Mouse (Mus musculus): ENCODE results near the gene Stac3. TPM values are rescaled to one million over a fixed set of nuclear protein-coding genes. Genes with fewer than 3 reads are reported as not detected.
A peak's percentile ranks its signal among the peaks of the same experiment; 100 is the strongest.

The Stac3 gene
- polyA plus RNA-seq, 1 experiment from 2014 or later = 0.32 TPM

GRCm38 (mm10) chr10:127479131-127479530 is 22.4 kb upstream of the Stac3 start:
- Histone ChIP-seq H3K27ac (ENCODE audit: low read length) (no peak overlapping the region), H3K27me3 (replicated peaks; ENCODE audit: control insufficient read depth, insufficient read depth, low read length) (no peaks in the 10 kb centered on the region), H3K36me3 (ENCODE audit: control insufficient read depth, insufficient read depth, low read length) (peaks cover 3% of the 10 kb centered on the region), H3K9ac (ENCODE audit: low read depth, low read length) (no peak overlapping the region), H3K9me3 (ENCODE audit: control insufficient read depth, low read length) (no peaks in the 10 kb centered on the region), H3K4me1 (ENCODE audit: control insufficient read depth, insufficient read depth, low read length) (no peaks in the 10 kb centered on the region; the same call in 1 of the 2 replicates), H3K4me2 (ENCODE audit: low read depth, low read length) (no peak overlapping the region), H3K4me3 (ENCODE audit: low read length) (no peak overlapping the region)
- no peak for ATAC-seq
- WGBS = 95% methylated on average over 4 of the region's 4 CpGs

DNA sequence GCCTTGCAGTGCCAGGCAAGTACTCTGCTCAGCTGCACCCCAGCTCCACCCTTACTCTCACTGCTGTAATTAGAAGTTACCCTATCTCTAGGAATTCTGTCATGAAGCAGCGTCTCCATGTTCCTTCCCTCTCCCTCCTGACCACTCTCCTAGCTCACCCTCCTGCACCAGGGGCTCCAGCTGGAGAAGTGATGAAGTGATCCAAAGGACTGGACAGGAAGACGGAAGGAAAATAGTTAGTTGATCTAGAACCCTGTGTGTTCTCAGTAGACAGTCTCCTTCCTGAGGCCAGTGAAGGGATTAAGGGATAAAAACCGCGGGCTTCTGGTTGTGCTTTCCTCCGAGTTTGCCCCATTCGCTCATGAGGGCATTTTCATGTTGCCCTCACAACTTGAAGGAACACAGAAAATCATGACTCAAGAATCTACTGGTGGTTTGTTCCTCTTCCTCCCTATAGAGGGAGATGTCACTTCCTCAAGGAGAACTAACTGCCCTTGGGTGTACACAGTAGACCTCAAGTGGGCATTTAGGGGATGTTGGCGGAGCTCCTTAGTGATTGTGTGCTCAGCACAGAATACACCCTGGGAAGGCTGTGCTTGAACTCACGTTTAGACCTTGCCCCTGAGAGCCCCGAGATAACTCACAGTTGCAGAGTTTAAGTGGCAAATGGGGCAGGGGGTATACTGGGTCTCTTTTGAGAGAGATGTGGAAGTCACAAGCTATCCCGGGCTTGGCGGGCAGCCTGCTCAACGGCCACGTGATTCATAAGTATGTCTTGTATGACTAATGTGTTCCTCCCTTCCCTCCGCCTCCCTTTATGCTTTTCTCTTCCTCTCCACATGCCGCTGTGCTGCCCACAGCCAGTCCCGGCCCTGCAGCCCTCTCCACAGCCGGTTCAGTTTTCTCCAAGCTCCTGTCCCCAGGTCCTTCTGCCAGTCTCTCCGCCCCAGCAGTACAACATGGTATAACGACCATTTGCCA is 20.4 kb upstream of the Stac3 start:
- Histone ChIP-seq H3K36me3 (ENCODE audit: control insufficient read depth, insufficient read depth, low read length) (peaks cover 8% of the 10 kb centered on the region), H3K4me3 (ENCODE audit: low read length) (no peak overlapping the region), H3K4me2 (ENCODE audit: low read depth, low read length) (no peak overlapping the region), H3K27me3 (replicated peaks; ENCODE audit: control insufficient read depth, insufficient read depth, low read length) (no peaks in the 10 kb centered on the region), H3K27ac (ENCODE audit: low read length) (0 out of 2 replicates have a peak overlapping the region, but pooled peaks have one; percentile 11), H3K9ac (ENCODE audit: low read depth, low read length) (no peak overlapping the region), H3K9me3 (ENCODE audit: control insufficient read depth, low read length) (no peaks in the 10 kb centered on the region), H3K4me1 (ENCODE audit: control insufficient read depth, insufficient read depth, low read length) (no peaks in the 10 kb centered on the region; the same call in 1 of the 2 replicates)
- ATAC-seq = peak; percentile 58
- WGBS = 75% methylated on average over 19 of the region's 19 CpGs

DNA sequence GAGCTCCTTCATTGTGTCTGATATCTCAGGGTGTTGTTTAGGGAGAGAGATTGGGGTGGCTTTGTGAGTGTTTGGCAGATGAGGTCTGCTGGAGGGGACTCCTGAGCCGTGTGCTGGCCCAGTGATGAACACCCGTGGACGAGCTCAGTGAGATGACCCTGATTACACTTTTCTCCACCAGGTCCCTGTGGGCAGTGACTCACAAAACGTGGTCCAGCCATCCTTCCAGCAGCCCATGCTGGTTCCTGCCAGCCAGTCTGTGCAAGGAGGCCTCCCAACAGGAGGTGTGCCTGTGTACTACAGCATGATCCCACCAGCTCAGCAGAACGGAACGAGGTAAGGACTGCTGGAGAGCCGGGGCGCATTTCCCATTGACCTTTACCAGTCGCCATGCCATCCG is 16.3 kb upstream of the Stac3 start:
- WGBS = 89% methylated on average over 10 of the region's 10 CpGs
- Histone ChIP-seq H3K27me3 (replicated peaks; ENCODE audit: control insufficient read depth, insufficient read depth, low read length) (no peaks in the 10 kb centered on the region), H3K27ac (ENCODE audit: low read length) (no peak overlapping the region), H3K9ac (ENCODE audit: low read depth, low read length) (no peak overlapping the region), H3K9me3 (ENCODE audit: control insufficient read depth, low read length) (no peaks in the 10 kb centered on the region), H3K4me2 (ENCODE audit: low read depth, low read length) (no peak overlapping the region), H3K36me3 (ENCODE audit: control insufficient read depth, insufficient read depth, low read length) (peaks cover 5% of the 10 kb centered on the region), H3K4me1 (ENCODE audit: control insufficient read depth, insufficient read depth, low read length) (no peaks in the 10 kb centered on the region; the same call in 1 of the 2 replicates), H3K4me3 (ENCODE audit: low read length) (no peak overlapping the region)
- no peak for ATAC-seq

GRCm38 (mm10) chr10:127488856-127489255 is 12.6 kb upstream of the Stac3 start:
- Histone ChIP-seq H3K4me2 (ENCODE audit: low read depth, low read length) (no peak overlapping the region), H3K4me3 (ENCODE audit: low read length) (no peak overlapping the region), H3K36me3 (ENCODE audit: control insufficient read depth, insufficient read depth, low read length) (peaks cover 9% of the 10 kb centered on the region), H3K27me3 (replicated peaks; ENCODE audit: control insufficient read depth, insufficient read depth, low read length) (no peaks in the 10 kb centered on the region), H3K27ac (ENCODE audit: low read length) (no peak overlapping the region), H3K9ac (ENCODE audit: low read depth, low read length) (no peak overlapping the region), H3K4me1 (ENCODE audit: control insufficient read depth, insufficient read depth, low read length) (no peaks in the 10 kb centered on the region), H3K9me3 (ENCODE audit: control insufficient read depth, low read length) (no peaks in the 10 kb centered on the region)
- ATAC-seq = no peak
- WGBS = 87% methylated on average over 7 of the region's 7 CpGs

GRCm38 (mm10) chr10:127490160-127491127 is 11.0 kb upstream of the Stac3 start:
- Histone ChIP-seq H3K27ac (ENCODE audit: low read length) (no peak overlapping the region), H3K4me1 (ENCODE audit: control insufficient read depth, insufficient read depth, low read length) (no peaks in the 10 kb centered on the region), H3K4me2 (ENCODE audit: low read depth, low read length) (no peak overlapping the region), H3K27me3 (replicated peaks; ENCODE audit: control insufficient read depth, insufficient read depth, low read length) (no peaks in the 10 kb centered on the region), H3K36me3 (ENCODE audit: control insufficient read depth, insufficient read depth, low read length) (peaks cover 14% of the 10 kb centered on the region), H3K9me3 (ENCODE audit: control insufficient read depth, low read length) (no peaks in the 10 kb centered on the region), H3K4me3 (ENCODE audit: low read length) (no peak overlapping the region), H3K9ac (ENCODE audit: low read depth, low read length) (no peak overlapping the region)
- ATAC-seq = no peak
- WGBS = 85% methylated on average over 18 of the region's 18 CpGs

DNA sequence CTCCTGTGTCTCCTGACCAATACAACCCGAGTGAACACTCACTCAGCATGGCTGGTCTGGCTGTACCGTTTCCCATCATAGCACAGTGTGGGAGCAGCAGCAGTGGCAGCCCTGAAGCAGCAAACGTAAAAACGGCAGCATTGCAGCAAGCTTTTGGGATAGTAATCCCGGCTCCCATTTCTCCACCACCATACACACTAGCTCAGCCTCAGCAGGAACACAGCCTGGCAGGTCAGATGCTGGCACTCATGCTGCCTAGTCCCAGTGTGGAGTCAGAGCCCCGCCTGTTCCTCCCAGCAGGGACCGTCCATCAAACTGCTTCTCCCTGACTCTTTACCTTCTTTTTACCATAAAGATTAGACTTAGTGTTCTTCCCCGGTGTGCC is 10.4 kb upstream of the Stac3 start:
- WGBS = 78% methylated on average over 8 of the region's 8 CpGs
- H3K4me1 ChIP-seq (ENCODE audit: control insufficient read depth, insufficient read depth, low read length) = no peaks in the 10 kb centered on the region
- H3K27me3 ChIP-seq (replicated peaks; ENCODE audit: control insufficient read depth, insufficient read depth, low read length) = no peaks in the 10 kb centered on the region
- ATAC-seq = no peak
- no peak overlapping the region for H3K4me3 ChIP-seq (ENCODE audit: low read length)
- H3K27ac ChIP-seq (ENCODE audit: low read length) = no peak overlapping the region
- H3K36me3 ChIP-seq (ENCODE audit: control insufficient read depth, insufficient read depth, low read length) = peaks cover 12% of the 10 kb centered on the region
- no peaks in the 10 kb centered on the region for H3K9me3 ChIP-seq (ENCODE audit: control insufficient read depth, low read length)
- H3K9ac ChIP-seq (ENCODE audit: low read depth, low read length) = no peak overlapping the region
- H3K4me2 ChIP-seq (ENCODE audit: low read depth, low read length) = no peak overlapping the region

DNA sequence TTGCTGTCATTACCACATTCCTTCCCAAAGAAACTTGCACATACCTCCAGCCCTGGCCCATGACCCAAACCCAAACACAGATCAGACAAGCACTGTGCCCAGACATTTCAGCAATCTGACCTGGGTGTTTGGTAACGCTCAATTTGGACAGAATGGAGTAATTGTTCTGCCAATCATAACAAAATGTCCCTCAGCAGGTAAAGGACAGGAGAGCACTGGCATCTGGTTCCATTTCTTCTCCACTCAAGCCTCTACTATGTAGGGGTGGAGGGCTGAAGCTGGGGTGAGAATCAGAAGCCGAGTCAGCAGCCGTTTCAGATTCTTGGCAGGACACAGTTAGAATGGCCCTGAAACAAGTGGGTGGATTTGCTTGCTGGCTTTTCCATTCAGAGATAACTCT is 9.4 kb upstream of the Stac3 start:
- Histone ChIP-seq H3K4me1 (ENCODE audit: control insufficient read depth, insufficient read depth, low read length) (no peaks in the 10 kb centered on the region), H3K27ac (ENCODE audit: low read length) (no peak overlapping the region), H3K27me3 (replicated peaks; ENCODE audit: control insufficient read depth, insufficient read depth, low read length) (no peaks in the 10 kb centered on the region), H3K4me3 (ENCODE audit: low read length) (no peak overlapping the region), H3K9me3 (ENCODE audit: control insufficient read depth, low read length) (no peaks in the 10 kb centered on the region), H3K9ac (ENCODE audit: low read depth, low read length) (no peak overlapping the region), H3K4me2 (ENCODE audit: low read depth, low read length) (no peak overlapping the region), H3K36me3 (ENCODE audit: control insufficient read depth, insufficient read depth, low read length) (peaks cover 12% of the 10 kb centered on the region)
- WGBS = 86% methylated on average over 3 of the region's 3 CpGs
- no peak for ATAC-seq

GRCm38 (mm10) chr10:127496156-127496555 is 5.3 kb upstream of the Stac3 start:
- ATAC-seq = no peak

GRCm38 (mm10) chr10:127499516-127499915 is 2.0 kb upstream of the Stac3 start:
- WGBS = 80% methylated on average over 5 of the region's 5 CpGs
- no peaks in the 10 kb centered on the region for H3K27me3 ChIP-seq (replicated peaks; ENCODE audit: control insufficient read depth, insufficient read depth, low read length)
- peaks cover 12% of the 10 kb centered on the region; the same call in 1 of the 2 replicates for H3K36me3 ChIP-seq (ENCODE audit: control insufficient read depth, insufficient read depth, low read length)
- H3K27ac ChIP-seq (ENCODE audit: low read length) = no peak overlapping the region
- no peaks in the 10 kb centered on the region for H3K4me1 ChIP-seq (ENCODE audit: control insufficient read depth, insufficient read depth, low read length)
- ATAC-seq = no peak
- H3K9me3 ChIP-seq (ENCODE audit: control insufficient read depth, low read length) = no peaks in the 10 kb centered on the region
- H3K4me2 ChIP-seq (ENCODE audit: low read depth, low read length) = no peak overlapping the region
- no peak overlapping the region for H3K4me3 ChIP-seq (ENCODE audit: low read length)
- no peak overlapping the region for H3K9ac ChIP-seq (ENCODE audit: low read depth, low read length)

More at GRCm38 (mm10) chr10:127496156-127496555, 5.3 kb upstream of the Stac3 start:
- no peak overlapping the region for H3K27ac ChIP-seq (ENCODE audit: low read length)
- peaks cover 16% of the 10 kb centered on the region for H3K36me3 ChIP-seq (ENCODE audit: control insufficient read depth, insufficient read depth, low read length)
- no peak overlapping the region for H3K4me2 ChIP-seq (ENCODE audit: low read depth, low read length)
- WGBS = 97% methylated on average over 3 of the region's 3 CpGs
- H3K27me3 ChIP-seq (replicated peaks; ENCODE audit: control insufficient read depth, insufficient read depth, low read length) = no peaks in the 10 kb centered on the region
- H3K4me1 ChIP-seq (ENCODE audit: control insufficient read depth, insufficient read depth, low read length) = no peaks in the 10 kb centered on the region
- H3K9ac ChIP-seq (ENCODE audit: low read depth, low read length) = no peak overlapping the region
- no peak overlapping the region for H3K4me3 ChIP-seq (ENCODE audit: low read length)
- no peaks in the 10 kb centered on the region for H3K9me3 ChIP-seq (ENCODE audit: control insufficient read depth, low read length)
